Mouse (Mus musculus): ENCODE data around the gene Des. TPM values are rescaled to one million over a fixed set of nuclear protein-coding genes. Genes with fewer than 3 reads are reported as not detected.

The Des gene
- 181 and 202 TPM in 2 replicates for polyA plus RNA-seq (2012; rRNA removed)

GRCm38 (mm10) chr1:75360112-75361031 is at the start of gene Des:
Gene Des (plus strand): TSS chr1:75360329.

GRCm38 (mm10) chr1:75317241-75318201 is 42.6 kb upstream of the Des start, which contains the start of gene Dnpep:
Gene Dnpep (minus strand): TSS chr1:75317990.

DNA sequence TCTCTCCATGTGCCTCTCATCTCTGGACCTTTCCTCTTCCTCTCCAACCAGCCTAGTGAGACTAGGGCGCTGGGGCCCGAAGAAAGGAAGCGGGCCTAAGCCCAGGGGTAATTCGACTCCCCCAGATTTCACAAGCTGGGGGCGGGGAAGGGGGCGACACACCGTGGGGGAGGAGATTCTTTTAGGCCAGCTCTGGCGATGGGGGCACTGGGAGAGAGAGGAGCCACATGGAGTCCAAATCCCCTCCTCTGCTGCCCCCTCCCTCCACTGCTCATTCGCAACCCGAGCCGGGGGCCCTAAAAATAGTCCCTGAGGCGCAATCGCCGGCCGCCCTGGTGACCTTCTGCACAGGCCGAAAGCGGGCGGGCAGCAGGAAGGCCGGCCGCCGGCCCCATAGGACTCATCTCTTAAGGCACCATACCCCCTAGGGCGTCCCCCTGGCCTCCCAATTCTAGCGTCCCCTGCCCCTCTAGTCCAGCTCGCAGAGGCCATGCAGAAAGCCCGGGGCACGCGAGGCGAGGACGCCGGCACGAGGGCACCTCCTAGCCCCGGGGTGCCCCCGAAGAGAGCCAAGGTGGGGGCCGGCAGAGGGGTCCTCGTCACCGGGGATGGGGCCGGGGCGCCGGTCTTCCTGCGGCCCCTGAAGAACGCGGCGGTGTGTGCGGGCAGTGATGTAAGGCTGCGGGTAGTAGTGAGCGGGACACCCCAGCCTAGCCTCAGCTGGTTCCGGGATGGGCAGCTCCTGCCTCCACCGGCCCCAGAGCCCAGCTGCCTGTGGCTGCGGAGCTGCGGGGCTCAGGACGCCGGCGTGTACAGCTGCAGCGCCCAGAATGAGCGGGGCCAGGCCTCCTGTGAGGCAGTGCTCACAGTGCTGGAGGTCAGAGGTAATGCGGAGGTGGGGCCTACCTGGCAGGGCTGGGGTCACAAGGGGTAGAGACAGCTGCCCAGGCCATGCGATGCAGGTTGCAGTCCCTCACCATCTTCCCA is 15.1 kb downstream of the Des start, which contains the start of gene Speg:
Gene Speg (plus strand): TSS at position 348 of the 987 bp plus-strand sequence.

Other genes starting within 250 kb of the Des start
- 2.1 and 3.5 TPM in 2 replicates for gene Nhej1, start 235.1 kb upstream of the Des start, polyA plus RNA-seq (2012; rRNA removed)
- 3.9 and 5.1 TPM in 2 replicates for gene Slc23a3, start 226.4 kb upstream of the Des start, polyA plus RNA-seq (2012; rRNA removed)
- gene Cnppd1, start 217.6 kb upstream of the Des start, polyA plus RNA-seq (2012; rRNA removed): 64.3 and 75.8 TPM in 2 replicates
- 186 and 202 TPM in 2 replicates for gene Retreg2, start 217.6 kb upstream of the Des start, polyA plus RNA-seq (2012; rRNA removed)
- gene Zfand2b, start 191.7 kb upstream of the Des start, polyA plus RNA-seq (2012; rRNA removed): 66.6 and 67.1 TPM in 2 replicates
- gene Abcb6, start 179.9 kb upstream of the Des start, polyA plus RNA-seq (2012; rRNA removed): 30.3 and 33.2 TPM in 2 replicates
- gene Ankzf1, start 168.2 kb upstream of the Des start, polyA plus RNA-seq (2012; rRNA removed): 19.0 and 20.5 TPM in 2 replicates
- 71.9 and 76.6 TPM in 2 replicates for gene Atg9a, start 168.1 kb upstream of the Des start, polyA plus RNA-seq (2012; rRNA removed)
- gene Glb1l, start 149.5 kb upstream of the Des start, polyA plus RNA-seq (2012; rRNA removed): 14.4 and 16.6 TPM in 2 replicates
- gene Stk16, start 149.5 kb upstream of the Des start, polyA plus RNA-seq (2012; rRNA removed): 151 and 159 TPM in 2 replicates
- gene Tuba4a, start 140.5 kb upstream of the Des start, polyA plus RNA-seq (2012; rRNA removed): 13.2 and 18.2 TPM in 2 replicates
- gene A630095N17Rik, start 128.2 kb upstream of the Des start, polyA plus RNA-seq (2012; rRNA removed): not detected in 2 replicates
- 65.5 and 66.2 TPM in 2 replicates for gene Dnajb2, start 123.9 kb upstream of the Des start, polyA plus RNA-seq (2012; rRNA removed)
- 4.9 and 5.2 TPM in 2 replicates for gene Ptprn, start 95.8 kb upstream of the Des start, polyA plus RNA-seq (2012; rRNA removed)
- not detected in 2 replicates for gene Resp18, start 81.9 kb upstream of the Des start, polyA plus RNA-seq (2012; rRNA removed)
- 237 and 252 TPM in 2 replicates for gene Dnpep, start 42.3 kb upstream of the Des start, polyA plus RNA-seq (2012; rRNA removed)
- 97.8 and 125 TPM in 2 replicates for gene Speg, start 15.0 kb downstream of the Des start, polyA plus RNA-seq (2012; rRNA removed)
- 156 and 167 TPM in 2 replicates for gene Gmppa, start 75.6 kb downstream of the Des start, polyA plus RNA-seq (2012; rRNA removed)
- 2.7 and 3.4 TPM in 2 replicates for gene Asic4, start 90.1 kb downstream of the Des start, polyA plus RNA-seq (2012; rRNA removed)
- 297 and 402 TPM in 2 replicates for gene Chpf, start 119.0 kb downstream of the Des start, polyA plus RNA-seq (2012; rRNA removed)
- 8.4 and 10.4 TPM in 2 replicates for gene Tmem198, start 119.2 kb downstream of the Des start, polyA plus RNA-seq (2012; rRNA removed)
- 725 and 800 TPM in 2 replicates for gene Obsl1, start 146.1 kb downstream of the Des start, polyA plus RNA-seq (2012; rRNA removed)
- 6,588 and 7,990 TPM in 2 replicates for gene Inha, start 146.7 kb downstream of the Des start, polyA plus RNA-seq (2012; rRNA removed)
- gene Stk11ip, start 161.2 kb downstream of the Des start, polyA plus RNA-seq (2012; rRNA removed): 79.7 and 93.7 TPM in 2 replicates
- gene Slc4a3, start 185.9 kb downstream of the Des start, polyA plus RNA-seq (2012; rRNA removed): 111 and 121 TPM in 2 replicates